Mouse (Mus musculus) frontal cortex, postnatal 10 days (tissue): ENCODE data around the gene Il18r1.

Source experiments
- DNase-seq, 2 experiments: peaks; one replicate each; pipeline ENCODE4 v3.0.0; 2022; ENCODE audit warnings: low spot score in 2 of 2, mixed read lengths in 1 of 2

The Il18r1 gene

DNA sequence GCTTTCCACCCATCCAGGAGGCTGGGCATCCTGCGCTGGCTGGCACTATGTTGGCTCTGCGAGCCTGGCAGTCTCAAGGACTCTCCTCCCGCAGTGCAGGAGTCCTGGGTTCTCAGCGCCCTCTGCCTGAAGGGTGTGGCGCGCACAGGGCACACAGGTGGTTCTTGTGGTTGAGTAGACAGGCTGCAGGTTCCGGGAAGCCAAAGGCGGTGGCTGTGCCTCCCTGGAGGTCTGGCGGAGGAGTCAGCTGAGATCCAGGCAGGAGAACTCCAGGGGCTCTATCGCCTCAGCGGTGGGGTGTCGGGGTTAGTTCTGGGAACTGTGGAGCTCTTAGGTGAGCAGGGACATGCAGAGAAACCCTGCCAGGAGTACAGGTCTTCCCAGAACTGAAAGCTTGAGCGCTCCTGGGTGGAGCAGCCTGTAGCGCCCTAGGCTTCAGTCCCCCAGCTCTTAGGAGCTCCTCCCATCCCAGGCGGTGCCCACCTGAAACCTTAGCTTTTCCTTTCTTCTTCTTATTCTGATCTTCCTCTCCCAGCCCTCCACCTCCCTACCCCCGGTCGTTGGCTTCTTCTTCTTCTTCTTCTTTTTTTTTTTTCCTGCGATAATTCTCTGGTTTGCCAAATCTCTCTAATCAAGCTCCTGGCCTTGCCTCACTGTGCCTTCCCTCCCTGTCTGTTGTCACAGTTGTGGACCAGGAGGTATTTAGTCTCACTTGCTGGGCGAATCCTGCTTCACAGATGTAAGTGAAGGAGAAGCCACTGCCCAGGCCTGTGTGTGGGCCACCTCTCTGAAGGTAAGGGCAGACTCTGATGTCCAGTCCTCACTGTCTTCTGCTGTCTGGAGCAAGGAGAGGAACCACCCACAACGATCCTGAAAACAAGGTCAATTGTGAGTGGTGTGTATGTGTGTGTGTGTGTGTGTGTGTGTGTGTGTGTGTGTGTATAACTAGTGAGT lies at the start of gene Il18r1:
Il18r1 (plus strand) TSS at position 76 of the 954 bp plus-strand sequence.
- DNase-seq = no peak

DNA sequence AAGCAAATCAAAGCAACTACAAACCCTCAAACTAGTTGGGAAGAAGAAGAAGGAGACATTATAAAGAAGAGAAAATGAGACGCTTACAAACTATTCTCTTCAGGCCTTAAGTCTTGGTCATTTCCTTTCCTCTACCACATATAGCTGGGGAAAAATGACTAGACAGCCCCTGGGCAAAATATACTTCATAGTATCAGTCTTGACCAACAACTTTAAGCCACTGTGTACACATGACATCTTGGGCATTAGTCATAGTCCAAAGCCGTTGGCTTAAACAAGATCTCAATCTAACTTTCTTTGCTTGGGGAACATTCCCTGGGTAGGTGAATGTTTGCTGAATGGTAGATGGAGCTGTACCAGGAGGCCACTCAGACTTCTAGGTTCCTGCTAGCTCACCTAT lies 48.3 kb upstream of the Il18r1 start:
- no peak for DNase-seq

DNA sequence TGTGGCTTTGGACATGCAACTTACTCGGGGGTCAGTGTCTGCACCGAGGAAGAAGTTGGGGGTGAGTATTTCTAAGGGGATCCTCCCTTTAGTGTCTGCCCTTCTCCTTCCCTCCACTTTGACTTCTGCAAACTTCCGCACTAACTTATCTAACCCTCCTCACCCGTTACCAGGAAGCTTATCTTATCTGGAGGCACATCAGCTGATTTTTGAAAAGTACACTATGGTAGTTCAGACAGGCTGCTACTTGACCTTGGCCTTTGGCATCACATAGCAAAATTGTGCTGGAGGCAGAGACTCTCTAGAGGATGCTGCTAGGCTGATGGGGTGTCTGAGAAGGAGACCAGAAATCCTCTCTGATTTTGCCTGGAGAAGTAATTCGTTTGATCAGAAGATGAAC lies 46.8 kb upstream of the Il18r1 start:
- DNase-seq = no peak

DNA sequence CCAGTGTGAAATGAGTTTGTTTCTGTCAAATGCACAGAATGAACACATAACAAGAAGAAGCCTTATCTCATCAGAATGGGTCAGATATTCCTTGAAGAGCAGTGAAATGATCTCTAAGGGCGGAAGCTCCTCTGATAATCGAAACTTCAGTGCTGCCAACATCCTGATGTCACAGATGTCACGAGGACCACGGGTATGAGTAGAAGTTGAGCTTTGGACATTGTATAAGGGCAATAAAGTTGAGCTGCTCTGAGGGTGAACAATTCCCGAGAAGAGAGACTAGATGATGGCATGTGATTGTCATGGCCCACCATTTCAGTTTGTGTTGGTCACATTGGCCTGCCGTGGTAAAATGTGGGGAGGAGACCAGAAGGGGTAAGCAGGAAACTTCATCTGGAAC lies 41.5 kb upstream of the Il18r1 start:
- no peak for DNase-seq

DNA sequence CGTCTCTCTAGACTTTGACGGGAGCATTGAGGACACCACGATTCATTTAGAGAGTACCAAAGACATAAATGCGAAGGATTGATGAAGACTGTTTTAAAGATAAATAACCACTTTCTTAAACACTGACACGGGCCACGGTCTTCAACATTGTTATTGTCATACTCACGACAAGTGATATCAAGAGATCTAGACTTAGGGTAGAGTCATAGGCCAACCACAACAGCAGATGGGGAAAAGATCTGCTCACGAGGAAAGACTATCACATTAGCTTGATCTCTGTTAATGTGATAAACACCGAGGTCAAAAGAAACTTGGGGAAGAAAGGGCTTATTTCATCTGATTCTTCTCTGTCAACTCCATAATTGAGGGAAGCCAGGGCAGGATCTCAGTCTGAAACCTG lies 38.1 kb upstream of the Il18r1 start:
- DNase-seq = no peak

DNA sequence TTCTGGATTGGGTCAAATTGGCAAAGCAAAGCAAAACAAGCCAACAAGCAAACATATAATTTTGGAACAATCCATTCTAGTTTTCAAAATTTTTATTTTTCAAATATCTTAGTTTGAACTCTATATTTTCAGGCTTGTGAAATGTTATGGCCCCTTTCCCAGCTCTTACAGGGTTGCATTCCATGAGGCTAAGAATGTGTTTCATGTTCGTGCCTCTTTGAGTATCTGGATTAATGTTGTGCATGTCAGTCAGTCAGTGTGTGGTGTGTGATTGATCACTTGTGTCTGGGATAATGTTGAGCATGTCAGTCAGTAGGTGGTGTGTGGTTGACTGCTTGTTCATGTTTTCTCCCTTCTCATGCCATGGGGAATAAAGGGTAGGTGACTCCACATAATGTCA lies 37.5 kb upstream of the Il18r1 start:
- no peak for DNase-seq

DNA sequence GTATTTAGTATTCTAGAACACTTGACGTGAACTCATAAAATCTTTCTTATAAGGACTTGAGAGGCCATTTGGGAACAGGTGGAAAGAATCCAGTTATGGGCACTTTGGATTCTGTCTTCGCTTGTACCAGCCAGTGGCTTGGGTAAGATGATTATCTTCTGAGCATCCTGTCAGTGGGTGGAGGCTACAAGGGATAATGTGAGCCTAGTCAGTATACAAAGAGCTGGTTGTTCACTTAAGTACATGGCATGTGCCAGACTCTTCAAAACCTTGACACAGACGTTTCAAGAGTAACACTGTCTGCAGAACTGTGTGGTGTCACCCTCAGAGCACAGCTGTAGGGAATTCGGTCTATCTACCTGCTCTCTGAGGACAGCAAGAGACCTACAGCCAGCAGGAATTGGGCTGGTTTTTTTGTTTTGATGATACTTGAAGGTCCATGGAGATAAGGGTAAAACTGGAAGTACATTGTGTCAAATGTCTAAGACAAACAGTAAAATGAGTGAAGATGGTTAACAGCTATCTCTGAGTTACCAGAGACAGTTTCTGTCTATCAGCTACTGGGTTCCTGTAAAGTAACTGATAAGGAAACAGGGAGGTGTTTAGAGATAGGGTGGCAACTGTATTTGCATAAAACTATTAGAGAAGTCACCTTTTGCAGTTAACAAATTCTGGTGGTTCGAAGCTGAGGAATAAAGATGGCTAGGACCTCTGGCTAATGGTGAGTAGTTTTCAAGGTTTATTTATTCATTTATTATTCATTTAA lies 36.3 kb upstream of the Il18r1 start, which contains the start of gene Il1rl1:
Il1rl1 (plus strand) TSS at position 661 of the 766 bp plus-strand sequence.
- DNase-seq = no peak

DNA sequence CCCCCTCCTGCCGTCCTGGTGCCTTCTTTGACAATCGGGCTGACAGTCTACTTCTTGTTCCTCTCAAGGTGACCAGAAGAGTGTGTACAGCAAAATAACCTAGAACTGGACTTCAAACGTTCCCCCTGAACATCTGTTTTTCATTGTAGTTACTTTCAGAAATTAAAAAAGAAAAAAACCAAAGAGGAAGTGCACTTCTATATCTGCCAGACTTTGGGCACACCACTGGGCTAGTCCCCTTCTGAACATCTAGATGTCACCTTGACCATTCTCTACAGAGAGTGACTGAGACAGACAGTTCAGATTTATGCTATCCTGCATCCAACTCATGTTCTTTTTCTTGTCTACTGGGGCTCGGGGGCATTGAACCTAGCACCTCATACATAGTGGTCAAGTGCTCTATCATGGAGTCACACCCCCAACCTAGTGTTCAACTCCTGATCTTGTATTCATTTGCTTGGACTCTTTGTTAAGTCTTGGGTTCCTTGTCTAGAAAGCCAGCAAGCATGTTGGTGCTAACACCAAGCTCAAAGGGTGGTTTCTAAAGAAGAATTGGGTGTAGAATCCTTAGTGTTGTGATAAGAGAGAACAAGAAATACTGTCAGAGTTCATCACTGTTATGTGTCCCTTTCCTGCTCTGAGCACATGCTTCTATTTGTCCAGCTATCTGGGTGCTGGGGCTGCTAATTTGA lies 35.1 kb upstream of the Il18r1 start:
- no peak for DNase-seq

DNA sequence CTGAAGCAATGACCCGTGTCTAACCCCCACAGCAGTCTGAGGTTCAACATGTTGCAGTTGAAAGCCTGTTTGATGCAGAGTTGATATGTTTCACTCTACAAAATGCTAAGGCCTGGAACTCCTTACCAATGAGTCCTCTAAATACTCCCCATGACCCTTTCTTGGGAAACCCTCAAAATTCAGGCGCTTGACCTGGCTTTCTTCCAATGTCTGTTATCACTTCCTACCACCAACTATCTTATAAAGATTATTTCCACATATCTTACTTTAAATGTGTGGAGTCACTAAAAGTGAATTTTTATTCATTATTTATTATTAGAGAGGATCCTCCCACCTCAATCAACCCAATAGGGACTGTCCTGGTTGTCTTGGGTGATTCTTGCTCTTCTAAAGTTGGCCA lies 33.2 kb upstream of the Il18r1 start:
- no peak for DNase-seq

DNA sequence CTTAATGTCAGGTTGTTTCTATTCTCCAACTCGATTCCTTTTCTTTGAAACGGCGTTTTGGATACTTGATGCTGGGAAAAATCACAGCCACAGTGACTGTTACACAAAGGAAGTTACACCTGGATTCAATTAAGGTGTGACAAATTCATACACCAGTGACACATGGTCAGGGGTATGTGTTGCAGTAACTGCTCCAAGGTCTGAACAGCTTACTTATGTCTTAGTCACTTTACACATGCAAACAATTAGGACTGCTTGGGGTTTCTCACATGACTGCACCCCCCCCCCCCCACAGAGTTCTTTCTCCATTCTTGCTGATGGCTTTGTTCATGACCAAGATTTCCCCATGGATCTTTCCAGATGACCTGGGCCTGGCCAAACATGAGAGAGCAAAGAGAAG lies 29.4 kb upstream of the Il18r1 start:
- no peak for DNase-seq

DNA sequence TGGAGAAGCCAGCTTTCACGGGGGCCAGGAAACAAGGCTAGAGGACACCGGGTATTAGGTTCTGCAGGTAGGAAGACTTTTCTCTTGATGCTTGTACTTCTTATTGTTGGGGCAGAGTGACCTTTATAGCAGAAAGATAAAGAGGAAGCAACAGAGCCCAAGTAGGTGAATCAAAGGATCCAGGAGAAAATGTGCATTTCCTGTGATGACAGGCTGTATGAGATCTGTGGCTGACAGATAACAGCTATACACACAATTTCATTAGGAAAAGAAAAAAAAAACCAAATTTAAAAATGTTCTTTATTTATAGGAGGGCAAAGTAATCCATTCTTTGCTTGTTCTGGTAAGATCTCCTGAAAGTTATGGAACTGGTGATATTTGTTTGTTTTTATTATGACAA lies 28.0 kb upstream of the Il18r1 start:
- no peak for DNase-seq

DNA sequence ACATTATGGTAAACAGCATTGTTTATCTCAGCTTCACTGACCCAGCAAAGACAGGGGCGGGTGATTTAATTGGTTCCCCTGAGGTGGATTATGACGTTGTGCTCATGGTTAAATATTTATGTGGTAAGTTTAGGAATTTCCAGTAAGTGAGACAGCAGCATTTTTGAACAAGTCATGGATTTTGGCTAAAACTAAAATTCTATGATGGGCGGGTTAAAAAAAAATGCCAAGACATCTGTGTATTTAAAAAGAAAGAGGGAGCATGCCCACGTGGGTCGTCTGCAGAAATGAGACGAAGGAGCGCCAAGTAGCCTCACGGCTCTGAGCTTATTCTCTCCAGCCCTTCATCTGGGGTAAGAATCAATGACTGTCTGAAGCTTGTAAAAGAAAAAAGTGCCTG lies 25.8 kb upstream of the Il18r1 start:
- DNase-seq = no peak

DNA sequence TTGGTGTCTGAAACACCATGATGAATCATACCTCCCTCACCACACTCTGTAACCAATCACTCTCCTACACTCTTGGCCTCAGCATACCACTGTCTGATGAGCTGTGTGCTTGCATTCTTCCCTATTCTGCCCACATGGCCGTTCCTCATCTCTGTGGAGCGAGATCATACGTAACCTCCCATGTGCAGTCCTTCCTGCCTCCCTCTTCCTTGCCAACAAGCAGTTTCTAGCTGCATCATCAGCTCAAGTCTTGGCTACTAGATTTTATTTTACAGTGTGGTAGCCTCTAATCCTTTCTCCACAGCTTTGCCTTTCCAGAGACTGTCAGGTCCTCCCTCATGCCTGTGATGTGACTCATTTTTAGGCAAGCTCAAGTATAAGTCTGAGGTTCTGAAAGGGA lies 20.6 kb upstream of the Il18r1 start:
- no peak for DNase-seq

DNA sequence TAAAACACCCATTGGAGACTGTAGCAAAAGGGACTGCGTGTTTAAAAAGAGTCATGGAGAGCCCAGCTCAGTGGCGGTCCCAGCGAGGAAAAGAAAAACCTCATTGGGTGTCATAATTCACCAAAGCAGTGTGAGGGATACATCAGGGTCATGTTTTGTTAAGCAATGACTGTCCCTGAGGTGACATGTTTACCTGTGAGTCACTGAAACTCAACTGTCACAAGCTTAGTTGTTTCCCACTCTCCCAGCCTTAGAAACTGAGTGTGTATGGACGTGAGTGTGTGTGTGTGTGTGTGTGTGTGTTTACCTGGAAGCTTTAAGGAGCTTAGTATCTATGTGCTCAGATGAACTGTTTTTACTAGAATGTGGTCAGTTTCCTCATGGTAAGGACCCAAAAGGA lies 2.0 kb downstream of the Il18r1 start:
- no peak for DNase-seq

DNA sequence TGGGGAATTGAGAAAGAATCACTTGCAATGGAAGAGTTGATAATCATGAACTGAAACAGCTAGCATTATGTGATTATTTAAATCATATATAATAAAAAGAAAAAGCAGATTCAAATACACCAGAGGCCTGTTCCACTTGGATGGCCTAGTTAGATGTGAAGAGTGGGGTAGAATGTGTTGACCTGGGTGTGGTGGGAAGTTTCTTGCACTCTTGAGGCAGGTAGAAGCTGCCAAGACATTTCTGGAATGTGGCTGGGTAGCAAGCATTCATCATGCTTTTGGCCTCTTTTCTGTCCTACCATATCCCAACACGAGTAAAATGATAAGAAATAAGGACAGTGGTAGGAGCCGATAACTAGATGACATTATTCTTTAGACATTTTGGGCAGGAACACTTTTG lies 3.5 kb downstream of the Il18r1 start:
- no peak for DNase-seq

DNA sequence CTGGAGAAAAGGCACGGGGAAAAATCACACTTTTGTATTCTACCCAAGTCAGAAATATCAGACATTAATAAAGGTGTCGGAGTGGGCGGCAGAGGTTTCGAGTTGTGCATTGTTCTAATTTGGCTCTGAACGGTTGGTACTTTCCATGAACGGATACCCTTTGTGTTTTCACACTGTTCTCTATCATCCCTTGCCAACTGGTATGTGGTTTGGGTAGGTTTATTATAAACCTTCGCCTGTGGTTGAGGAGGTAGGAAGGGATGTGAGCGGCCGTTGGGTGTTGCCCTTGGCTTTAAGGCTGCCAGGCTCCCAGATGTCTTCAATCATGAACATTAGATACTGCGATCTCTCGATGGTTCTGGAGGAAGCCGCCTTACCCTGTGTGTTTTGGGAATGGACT lies 4.5 kb downstream of the Il18r1 start:
- no peak for DNase-seq

DNA sequence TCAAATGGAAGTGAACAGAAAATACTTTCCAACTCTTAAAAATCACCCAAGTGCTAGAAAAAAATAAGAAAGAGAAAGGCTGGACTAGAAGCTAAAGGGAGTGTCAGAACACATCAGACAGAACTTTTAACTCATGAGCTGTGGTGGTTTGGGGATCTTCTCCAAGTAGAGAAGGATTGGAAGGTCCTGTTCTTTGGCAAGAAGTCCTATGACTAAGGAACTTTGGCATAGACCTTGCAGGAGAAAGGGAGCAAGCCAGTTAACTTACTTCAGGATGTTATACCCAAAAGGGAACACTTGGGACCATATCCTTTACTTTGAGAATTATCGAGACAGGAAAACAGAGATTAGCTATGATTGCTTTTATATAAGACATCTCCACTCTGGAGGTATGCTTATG lies 7.0 kb downstream of the Il18r1 start:
- DNase-seq = no peak

DNA sequence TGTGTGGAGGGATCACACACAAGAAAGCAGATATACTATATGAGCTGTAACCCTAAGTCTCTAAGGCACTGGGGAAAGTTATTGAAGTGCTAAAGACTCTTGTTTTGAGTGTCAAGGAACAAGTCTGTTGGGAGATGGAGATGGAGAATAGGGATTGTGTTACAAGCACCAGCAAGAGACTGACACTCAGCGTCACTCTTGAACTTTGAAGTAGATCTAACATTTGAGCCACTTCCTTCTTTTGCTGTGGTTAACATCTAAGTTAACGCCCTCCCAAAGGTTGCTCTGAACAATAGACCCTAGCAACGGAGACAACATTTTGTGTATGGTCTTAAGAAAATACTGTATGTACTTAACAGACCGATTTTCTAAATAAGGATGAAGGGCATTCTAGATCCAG lies 8.3 kb downstream of the Il18r1 start:
- DNase-seq = no peak

DNA sequence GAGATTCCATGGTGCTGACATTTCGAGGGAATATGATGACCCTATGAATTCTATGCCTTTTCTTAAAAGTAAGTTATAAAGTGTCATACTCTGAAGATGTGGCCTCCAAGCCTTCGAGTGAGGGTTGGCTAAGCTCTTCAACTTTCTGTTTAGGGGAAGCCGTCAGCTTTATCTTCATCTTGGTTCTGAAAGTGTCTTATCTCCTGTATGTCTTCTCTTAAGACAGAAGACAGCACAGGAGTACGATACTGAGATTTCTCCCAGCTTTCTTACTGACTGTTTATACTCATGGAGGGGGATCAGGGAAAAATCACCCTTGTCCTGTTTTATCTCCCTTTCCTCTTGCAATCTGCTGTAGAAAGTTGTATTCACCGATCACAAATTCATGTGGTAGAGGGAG lies 9.0 kb downstream of the Il18r1 start:
- DNase-seq = no peak

DNA sequence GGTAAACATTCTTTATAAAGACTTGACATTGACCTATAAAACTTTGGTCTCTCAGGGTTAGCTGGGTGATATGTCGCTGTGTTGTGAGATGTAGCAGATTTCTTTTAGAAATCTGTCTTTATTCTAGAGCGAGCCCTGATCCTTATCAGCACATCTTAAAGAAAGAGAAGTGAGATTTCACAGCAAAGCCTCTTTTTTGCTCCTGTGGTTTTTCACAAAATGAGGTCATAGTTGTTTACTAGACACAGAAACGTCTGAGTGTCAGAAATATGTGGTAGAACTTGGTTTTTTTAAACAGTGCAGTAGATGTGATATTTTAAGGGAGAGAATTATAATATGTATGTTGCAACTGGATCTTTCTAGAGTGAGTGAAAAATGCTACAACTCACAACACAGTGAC lies 10.3 kb downstream of the Il18r1 start:
- no peak for DNase-seq

DNA sequence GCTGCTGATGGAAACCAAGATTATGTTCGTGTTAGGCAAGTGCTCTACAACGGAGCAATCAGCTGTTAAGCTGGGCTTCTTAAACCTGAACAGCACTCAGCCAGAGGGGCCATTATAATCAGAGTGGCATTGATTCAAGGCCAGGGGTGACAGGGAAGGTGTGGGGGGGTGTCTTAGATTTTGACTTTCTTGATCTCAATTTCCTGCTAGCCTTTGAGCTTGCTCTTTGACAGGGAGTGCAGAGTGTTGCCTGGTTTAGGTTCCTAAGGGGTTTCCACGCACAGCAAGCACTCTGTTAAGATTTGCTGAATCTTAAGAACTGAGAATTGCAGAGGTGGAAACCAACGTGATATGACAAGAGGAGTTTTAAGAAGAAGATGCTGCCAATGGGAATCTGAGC lies 11.4 kb downstream of the Il18r1 start:
- DNase-seq = no peak

DNA sequence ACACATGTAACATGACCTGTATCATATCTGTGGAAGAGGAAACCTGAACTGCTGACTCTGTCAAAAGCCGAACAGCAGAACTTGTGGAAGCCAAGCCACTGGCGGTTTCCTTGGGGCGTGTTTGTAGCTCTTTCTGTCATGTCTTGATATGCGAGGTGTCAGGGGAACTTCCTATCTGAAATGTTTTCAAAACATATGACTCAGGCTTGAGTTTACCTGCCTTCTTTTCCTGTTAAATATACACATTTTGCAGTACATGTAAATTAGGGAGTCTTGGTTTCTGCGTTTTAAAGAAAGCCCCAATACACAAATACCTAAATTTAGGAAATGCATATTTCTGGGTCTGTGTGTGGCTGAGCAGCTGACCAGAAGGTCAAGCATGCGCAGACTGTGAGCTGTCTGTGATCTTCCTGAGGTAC lies 14.2 kb downstream of the Il18r1 start:
- no peak for DNase-seq
